Mouse (Mus musculus): ENCODE results near the gene Gm42715.

GRCm38 (mm10) chr7:127607150-127607549, 87.8 kb downstream of the Gm42715 start:
- no peak for TF ChIP-seq CTCF (IDR thresholded peaks at IDR 0.05; ENCODE audit: extremely low read depth, insufficient read depth, low read length)
- TF ChIP-seq POLR2A (IDR thresholded peaks at IDR 0.05; ENCODE audit: extremely low read depth, insufficient read depth, low read length): no peak

Measured in cortical plate, adult 2 months (tissue).